Mouse (Mus musculus) neural tube, embryonic 11.5 days (tissue): ENCODE results near the gene Mprip. TPM values are rescaled to one million over a fixed set of nuclear protein-coding genes. Genes with fewer than 3 reads are reported as not detected.
A peak's percentile ranks its signal among the peaks of the same experiment; 100 is the strongest.
"Not testable (repeated sequence)": the region's sequence is repeated elsewhere in the genome, so short reads cannot be mapped to it uniquely, and the experiment has no call there.

Experiments used
- ATAC-seq: fragments of 200-750 bp; cut with Nextera tagmentation; 2 replicates; pipeline ENCODE4 v1.8.0; 2017; ENCODE audit warnings: moderate number of reproducible peaks, mild to moderate bottlenecking, moderate TSS enrichment, moderate library complexity; ENCODE audit not compliant: insufficient read depth, low FRiP score, low TSS enrichment
- DNase-seq: peaks from one replicate; pipeline ENCODE4 v3.0.0-alpha.2; 2015; ENCODE audit warnings: low spot score
- H3K27ac ChIP-seq: fragments of 300-500 bp; sonication (generic); 2 replicates; pipeline ENCODE4 v1.5.1; 2014; ENCODE audit warnings: low read depth, mild to moderate bottlenecking, low read length
- H3K27me3 ChIP-seq: fragments of 300-500 bp; sonication (generic); 2 replicates; pipeline ENCODE4 v1.6.1; 2014; ENCODE audit warnings: mild to moderate bottlenecking, low read length, mixed read lengths; ENCODE audit not compliant: control insufficient read depth, insufficient read depth
- H3K36me3 ChIP-seq: fragments of 300-500 bp; sonication (generic); 2 replicates; pipeline ENCODE4 v1.6.1; 2014; ENCODE audit warnings: mild to moderate bottlenecking, low read length, moderate library complexity, mixed read lengths; ENCODE audit not compliant: control insufficient read depth, insufficient read depth
- H3K4me1 ChIP-seq: fragments of 300-500 bp; sonication (generic); 2 replicates; pipeline ENCODE4 v1.6.1; 2014; ENCODE audit warnings: low read length, mixed read lengths; ENCODE audit not compliant: control insufficient read depth, insufficient read depth
- H3K4me2 ChIP-seq: fragments of 300-500 bp; sonication (generic); 2 replicates; pipeline ENCODE4 v1.6.1; 2014; ENCODE audit warnings: low read depth, mild to moderate bottlenecking, moderate library complexity
- H3K4me3 ChIP-seq: fragments of 300-500 bp; sonication (generic); 2 replicates; pipeline ENCODE4 v1.5.1; 2014; ENCODE audit warnings: low read depth, low read length
- H3K9ac ChIP-seq: fragments of 300-500 bp; sonication (generic); 2 replicates; pipeline ENCODE4 v1.6.1; 2014; ENCODE audit warnings: mild to moderate bottlenecking, low read length
- H3K9me3 ChIP-seq: fragments of 300-500 bp; sonication (generic); 2 replicates; pipeline ENCODE4 v1.6.1; 2016; ENCODE audit warnings: low read length; ENCODE audit not compliant: control insufficient read depth
- WGBS: fragments of 180-500 bp; shearing (Covaris S2); extraction: QIAGEN DNeasy Blood & Tissue Kit; methylation state at CpG from one replicate; pipeline ENCODE4 v1.1.7; 2014; 5-methylcytosine and 5-hydroxymethylcytosine counted together
- polyA plus RNA-seq: library from polyadenylated mRNA; unstranded; fragments of >200 nt; fragmentation: Nextera tagmentation; extraction: Ambion mirVana; gene quantifications from 2 replicates; pipeline ENCODE4 v1.2.1, GENCODE M21; 2014

Mprip gene
- 87.6 and 91.3 TPM in 2 replicates for polyA plus RNA-seq

DNA sequence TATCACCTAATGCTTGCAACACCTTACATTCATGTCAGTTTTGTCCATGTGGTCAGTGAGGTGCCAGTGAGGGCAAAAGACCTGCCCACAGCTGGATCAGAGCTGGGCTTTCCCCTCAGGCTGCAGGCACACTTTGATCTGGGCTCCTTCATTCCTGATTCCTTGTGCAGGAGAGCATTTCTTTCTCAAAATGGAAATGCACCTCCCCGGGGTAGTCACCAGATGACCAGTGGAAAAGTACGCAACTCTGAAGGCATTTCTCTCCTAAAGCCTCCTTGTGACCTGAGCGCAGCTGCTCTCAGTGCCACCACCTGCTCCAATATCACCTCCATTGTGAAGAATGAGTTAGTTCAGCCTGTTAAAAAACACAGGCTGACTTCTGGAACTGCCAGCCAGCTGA lies at the start of gene Mprip:
Gene Mprip (plus strand): TSS at position 301 of the 400 bp plus-strand sequence.
- Histone ChIP-seq H3K4me3 (peak within 1 kb of the TSS; percentile 77), H3K27me3 (no peaks in the 10 kb centered on the region), H3K36me3 (no peaks in the 10 kb centered on the region), H3K4me1 (peaks cover 11% of the 10 kb centered on the region), H3K27ac (peak within 1 kb of the TSS; percentile 62), H3K9me3 (no peaks in the 10 kb centered on the region), H3K9ac (peak within 1 kb of the TSS; percentile 92), H3K4me2 (peak within 1 kb of the TSS; percentile 88)
- no peak for DNase-seq
- 61% methylated on average over 3 of the region's 3 CpGs for WGBS
- ATAC-seq, result no peak

GRCm38 (mm10) chr11:59611646-59612045 lies 49.5 kb upstream of the Mprip start:
- no peak overlapping the region for H3K4me3 ChIP-seq
- no peak overlapping the region for H3K9ac ChIP-seq
- H3K4me1 ChIP-seq, result no peaks in the 10 kb centered on the region
- 89% methylated on average over 5 of the region's 5 CpGs for WGBS
- no peaks in the 10 kb centered on the region for H3K9me3 ChIP-seq
- DNase-seq (no peak), ATAC-seq (no peak)
- H3K4me2 ChIP-seq, result no peak overlapping the region
- no peaks in the 10 kb centered on the region for H3K27me3 ChIP-seq
- no peaks in the 10 kb centered on the region for H3K36me3 ChIP-seq
- no peak overlapping the region for H3K27ac ChIP-seq

GRCm38 (mm10) chr11:59614120-59614519 lies 47.0 kb upstream of the Mprip start:
- H3K4me2 ChIP-seq, result no peak overlapping the region
- H3K36me3 ChIP-seq, result no peaks in the 10 kb centered on the region
- H3K9me3 ChIP-seq, result no peaks in the 10 kb centered on the region
- WGBS, result 60% methylated on average over 4 of the region's 4 CpGs
- no peaks in the 10 kb centered on the region for H3K4me1 ChIP-seq
- H3K4me3 ChIP-seq, result no peak overlapping the region
- H3K9ac ChIP-seq, result no peak overlapping the region
- no peak overlapping the region for H3K27ac ChIP-seq
- H3K27me3 ChIP-seq, result no peaks in the 10 kb centered on the region
- DNase-seq, result no peak
- no peak for ATAC-seq

DNA sequence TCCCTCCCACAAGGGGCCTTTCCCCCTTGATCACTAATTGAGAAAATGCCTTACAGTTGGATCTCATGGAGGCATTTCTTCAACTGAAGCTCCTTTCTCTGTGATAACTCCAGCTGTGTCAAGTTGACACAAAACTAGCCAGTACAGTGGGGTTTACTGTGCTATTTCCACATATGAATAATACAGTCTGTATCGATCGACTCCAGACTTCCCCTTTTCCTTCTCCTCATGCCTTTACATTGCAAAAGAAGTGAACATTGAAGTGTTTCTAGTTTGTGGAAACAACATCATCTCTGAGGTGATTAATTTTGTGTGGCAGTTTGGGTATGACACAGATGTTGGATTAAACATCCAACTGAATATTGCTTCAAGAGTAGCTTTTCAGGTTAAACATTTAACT lies 44.1 kb upstream of the Mprip start:
- H3K4me2 ChIP-seq, H3K36me3 ChIP-seq, ATAC-seq, H3K27me3 ChIP-seq, H3K27ac ChIP-seq, H3K9ac ChIP-seq, H3K4me3 ChIP-seq, DNase-seq, H3K9me3 ChIP-seq, H3K4me1 ChIP-seq: not testable (repeated sequence)
- 96% methylated on average over 2 of the region's 2 CpGs for WGBS

DNA sequence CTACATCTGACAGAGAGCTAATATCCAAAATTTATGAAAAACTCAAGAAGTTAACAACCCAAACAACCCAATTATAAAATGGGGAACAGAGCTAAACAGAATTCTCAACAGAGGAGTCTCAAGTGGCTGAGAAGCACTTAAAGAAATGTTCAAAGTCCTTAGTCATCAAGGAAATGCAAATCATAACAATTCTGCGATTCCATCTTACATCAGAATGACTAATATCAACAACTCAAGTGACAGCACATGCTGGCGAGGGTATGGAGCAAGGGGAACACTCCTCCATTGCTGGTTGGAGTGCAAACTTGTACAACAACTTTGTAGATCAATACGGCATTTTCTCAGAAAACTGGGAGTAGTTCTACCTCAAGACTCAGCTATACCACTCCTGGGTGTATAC lies 38.9 kb upstream of the Mprip start:
- H3K4me3 ChIP-seq, result no peak overlapping the region
- H3K4me2 ChIP-seq, result no peak overlapping the region
- DNase-seq, result no peak
- no peak for ATAC-seq
- no peaks in the 10 kb centered on the region for H3K4me1 ChIP-seq
- no peaks in the 10 kb centered on the region for H3K9me3 ChIP-seq
- WGBS, result 78% methylated on average over 3 of the region's 3 CpGs
- no peak overlapping the region for H3K27ac ChIP-seq
- no peaks in the 10 kb centered on the region for H3K36me3 ChIP-seq
- no peak overlapping the region for H3K9ac ChIP-seq
- H3K27me3 ChIP-seq, result no peaks in the 10 kb centered on the region

DNA sequence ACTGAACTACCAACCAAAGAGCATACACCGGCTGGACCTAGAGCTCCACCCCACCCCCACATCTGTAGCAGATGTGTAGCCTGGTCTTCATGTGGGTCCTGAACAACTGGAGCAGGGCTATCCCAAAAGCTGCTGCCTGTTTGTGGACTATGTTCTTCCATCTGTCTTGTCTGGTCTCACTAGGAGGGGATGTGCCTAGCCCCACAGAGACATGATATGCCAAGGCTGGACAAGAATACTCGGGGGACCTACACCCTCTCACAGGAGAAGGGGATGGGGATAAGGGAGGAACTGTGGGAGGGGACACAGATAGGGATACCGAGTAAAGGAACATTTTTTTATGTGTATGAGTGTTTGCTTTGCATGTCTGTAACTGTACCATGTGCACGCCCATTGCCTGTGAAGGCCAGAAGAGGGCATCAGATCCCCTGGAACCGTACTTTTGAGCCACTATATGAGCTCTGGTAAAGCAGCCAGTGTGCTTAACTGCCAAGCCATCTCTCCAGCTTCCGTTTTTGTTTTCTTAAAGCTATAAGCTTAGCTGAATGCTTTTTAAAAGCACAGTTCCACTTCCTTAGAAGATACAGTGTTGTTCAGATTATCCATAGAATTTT lies 37.0 kb upstream of the Mprip start:
- Histone ChIP-seq H3K4me2 (no peak overlapping the region), H3K36me3 (no peaks in the 10 kb centered on the region), H3K4me1 (no peaks in the 10 kb centered on the region), H3K9me3 (no peaks in the 10 kb centered on the region), H3K27me3 (no peaks in the 10 kb centered on the region), H3K4me3 (no peak overlapping the region), H3K9ac (no peak overlapping the region), H3K27ac (no peak overlapping the region)
- 51% methylated on average over 6 of the region's 6 CpGs for WGBS
- peak; percentile 36 for DNase-seq
- ATAC-seq, result no peak

DNA sequence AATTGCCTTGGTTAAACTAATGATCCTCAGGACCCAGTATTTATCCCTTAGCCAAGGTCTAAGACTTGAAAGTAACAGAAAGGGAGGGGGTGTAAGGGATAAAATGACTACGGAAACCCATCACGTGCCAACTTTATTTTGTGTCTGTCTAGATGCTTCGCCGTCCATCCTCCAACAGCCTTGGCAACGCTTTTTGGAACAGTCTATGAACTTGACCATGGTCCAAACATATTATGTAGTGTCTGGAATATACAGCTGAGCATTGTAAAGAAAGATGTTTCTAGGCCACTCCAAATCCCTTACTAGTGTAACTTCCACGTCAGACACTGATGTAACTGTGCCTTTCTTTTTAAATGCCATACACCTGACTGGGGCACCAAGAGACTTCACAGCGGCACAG lies 34.9 kb upstream of the Mprip start:
- Histone ChIP-seq H3K27me3 (no peaks in the 10 kb centered on the region), H3K4me3 (no peak overlapping the region), H3K36me3 (no peaks in the 10 kb centered on the region), H3K9me3 (no peaks in the 10 kb centered on the region), H3K9ac (no peak overlapping the region), H3K4me1 (no peaks in the 10 kb centered on the region), H3K4me2 (no peak overlapping the region), H3K27ac (no peak overlapping the region)
- 88% methylated on average over 7 of the region's 7 CpGs for WGBS
- DNase-seq, result no peak
- ATAC-seq, result no peak

GRCm38 (mm10) chr11:59628177-59628576 lies 32.9 kb upstream of the Mprip start:
- Histone ChIP-seq H3K9ac (no peak overlapping the region), H3K4me1 (no peaks in the 10 kb centered on the region), H3K4me3 (no peak overlapping the region), H3K4me2 (no peak overlapping the region), H3K9me3 (no peaks in the 10 kb centered on the region), H3K36me3 (no peaks in the 10 kb centered on the region), H3K27ac (no peak overlapping the region), H3K27me3 (no peaks in the 10 kb centered on the region)
- ATAC-seq (no peak), DNase-seq (no peak)
- 85% methylated on average over 5 of the region's 5 CpGs for WGBS

DNA sequence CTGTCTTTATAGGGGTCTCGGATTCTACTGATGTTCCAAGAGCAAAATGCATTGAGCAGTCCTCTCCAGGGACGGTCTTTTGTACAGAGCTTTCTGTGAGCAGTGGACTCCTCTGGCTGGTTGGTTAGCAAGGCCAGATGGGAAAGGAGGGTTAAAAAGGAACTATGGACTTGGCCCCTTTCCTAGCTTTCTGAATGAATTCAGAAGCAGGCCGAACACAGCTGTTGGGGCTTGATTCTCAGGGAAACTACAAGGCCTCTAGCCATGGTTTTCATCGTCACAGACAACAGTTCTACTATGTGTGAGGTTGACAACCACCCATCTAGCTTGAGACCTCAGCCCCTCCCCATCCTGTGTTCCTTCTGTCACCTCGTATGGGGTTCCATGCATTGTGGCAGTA lies 31.2 kb upstream of the Mprip start:
- H3K9ac ChIP-seq, result no peak overlapping the region
- ATAC-seq (no peak), DNase-seq (no peak)
- H3K4me1 ChIP-seq, result no peaks in the 10 kb centered on the region
- H3K9me3 ChIP-seq, result no peaks in the 10 kb centered on the region
- H3K36me3 ChIP-seq, result no peaks in the 10 kb centered on the region
- no peak overlapping the region for H3K27ac ChIP-seq
- no peak overlapping the region for H3K4me2 ChIP-seq
- 80% methylated on average over 5 of the region's 5 CpGs for WGBS
- no peaks in the 10 kb centered on the region for H3K27me3 ChIP-seq
- no peak overlapping the region for H3K4me3 ChIP-seq
